Mouse (Mus musculus) erythroid progenitor cell, adult 5-6 weeks (primary cell): ENCODE results near the gene Gm17455. TPM values are rescaled to one million over a fixed set of nuclear protein-coding genes. Genes with fewer than 3 reads are reported as not detected.

Experiments
- ATAC-seq: replicated peaks from 2 replicates; pipeline ENCODE4 v1.8.0; 2016; ENCODE audit warnings: moderate number of reproducible peaks, mild to moderate bottlenecking, moderate TSS enrichment, inconsistent platforms; ENCODE audit not compliant: poor library complexity, low FRiP score, severe bottlenecking
- total RNA-seq, 2 experiments: library from RNA; stranded (forward) in 1 of 2; stranded (reverse) in 1 of 2; fragments of 150-400 nt in 1 of 2; fragments of 186-747, 209-891 nt in 1 of 2; gene quantifications; 2 replicates each; pipeline versions ENCODE4 v1.2.3 to v1.2.4; 2015 to 2017; ENCODE audit warnings: low replicate concordance in 2 of 2

Gene Gm17455
- total RNA-seq, 2 experiments from 2014 or later = not detected

- no peak for ATAC-seq
These were observed 27.7 kb upstream of the Gm17455 start for GRCm38 (mm10) chr10:60371596-60372386.

GRCm38 (mm10) chr10:60373543-60373936, 26.0 kb upstream of the Gm17455 start:
- no peak for ATAC-seq

GRCm38 (mm10) chr10:60373937-60374578, 25.5 kb upstream of the Gm17455 start:
- no peak for ATAC-seq

GRCm38 (mm10) chr10:60376704-60377103, 22.8 kb upstream of the Gm17455 start:
- ATAC-seq = no peak

GRCm38 (mm10) chr10:60379419-60379957, 20.0 kb upstream of the Gm17455 start:
- ATAC-seq = no peak

- no peak for ATAC-seq
These were observed 19.3 kb upstream of the Gm17455 start for GRCm38 (mm10) chr10:60380229-60380628.

GRCm38 (mm10) chr10:60381142-60381925, 18.2 kb upstream of the Gm17455 start:
- ATAC-seq = no peak

- no peak for ATAC-seq
These were observed 11.2 kb upstream of the Gm17455 start for GRCm38 (mm10) chr10:60388332-60388731.

- ATAC-seq = no peak
These were observed 10.1 kb upstream of the Gm17455 start for GRCm38 (mm10) chr10:60389447-60389865.

- no peak for ATAC-seq
These were observed 9.2 kb upstream of the Gm17455 start for GRCm38 (mm10) chr10:60390177-60390903.

- ATAC-seq = no peak
These were observed 8.6 kb upstream of the Gm17455 start for GRCm38 (mm10) chr10:60390904-60391420.

GRCm38 (mm10) chr10:60391661-60392060, 7.9 kb upstream of the Gm17455 start:
- ATAC-seq = no peak

GRCm38 (mm10) chr10:60394936-60395335, 4.6 kb upstream of the Gm17455 start:
- ATAC-seq = no peak

- no peak for ATAC-seq
These were observed 3.9 kb upstream of the Gm17455 start for GRCm38 (mm10) chr10:60395605-60396004.

- ATAC-seq = no peak
These were observed 1.3 kb upstream of the Gm17455 start for GRCm38 (mm10) chr10:60398051-60398814.

GRCm38 (mm10) chr10:60400507-60401295, 1.2 kb downstream of the Gm17455 start:
- ATAC-seq = no peak

GRCm38 (mm10) chr10:60405460-60406177, 6.1 kb downstream of the Gm17455 start:
- no peak for ATAC-seq
